Mouse (Mus musculus): ENCODE measurements around the gene Cdc37. TPM values are rescaled to one million over a fixed set of nuclear protein-coding genes. Genes with fewer than 3 reads are reported as not detected.

Cdc37 gene
- polyA plus RNA-seq, 1 experiment from 2014 or later, result 357 TPM

DNA sequence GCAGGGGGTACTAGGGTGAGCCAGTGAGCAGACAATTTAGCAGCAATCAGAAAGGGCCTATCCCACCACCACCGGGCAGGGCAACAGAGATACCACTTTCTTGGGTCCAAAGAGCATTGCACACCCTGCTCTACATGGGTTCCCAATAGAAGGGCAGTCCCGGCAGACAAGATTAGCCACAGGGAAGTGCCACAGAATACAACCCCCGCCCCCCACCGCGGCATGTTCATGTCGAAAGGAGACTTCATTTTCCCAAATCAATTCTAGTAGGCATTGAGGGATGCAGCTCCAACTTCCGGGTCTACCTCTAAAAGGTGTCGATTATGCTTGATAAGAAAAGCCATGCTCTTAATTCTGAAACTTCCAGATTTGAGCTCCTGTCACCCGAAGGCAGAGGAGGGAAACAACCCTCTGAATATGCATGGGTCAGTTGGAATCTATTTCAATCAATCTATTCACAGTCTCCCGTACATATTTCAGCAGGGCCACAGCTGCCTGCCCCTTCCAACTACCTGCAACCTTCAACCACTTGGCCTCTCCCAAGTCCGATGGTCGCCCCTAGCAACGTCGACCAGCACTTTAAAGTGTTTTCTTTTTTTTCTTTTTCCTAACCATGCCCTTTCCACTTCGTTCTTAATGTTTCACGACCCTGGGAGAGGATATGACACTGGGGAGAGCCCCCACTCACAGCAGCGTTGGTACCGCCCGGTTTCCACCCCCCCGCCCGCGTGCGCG is 58.6 kb downstream of the Cdc37 start:
- no peaks in the 10 kb centered on the region for H3K9me3 ChIP-seq
- peak; percentile 13 for ATAC-seq (ENCODE audit: insufficient number of reproducible peaks, insufficient read depth, low FRiP score, low TSS enrichment, low read depth)
- peaks cover 19% of the 10 kb centered on the region for H3K4me1 ChIP-seq (replicated peaks)
- H3K4me3 ChIP-seq (replicated peaks), result peak overlapping the region; percentile 60
- H3K4me2 ChIP-seq, result peak overlapping the region; percentile 94
- peak overlapping the region; percentile 83 for H3K9ac ChIP-seq (replicated peaks)
- no peaks in the 10 kb centered on the region for H3K27me3 ChIP-seq
- 4% methylated on average over 24 of the region's 24 CpGs for WGBS
- peaks cover 45% of the 10 kb centered on the region for H3K36me3 ChIP-seq
- H3K27ac ChIP-seq, result peak overlapping the region; percentile 93

DNA sequence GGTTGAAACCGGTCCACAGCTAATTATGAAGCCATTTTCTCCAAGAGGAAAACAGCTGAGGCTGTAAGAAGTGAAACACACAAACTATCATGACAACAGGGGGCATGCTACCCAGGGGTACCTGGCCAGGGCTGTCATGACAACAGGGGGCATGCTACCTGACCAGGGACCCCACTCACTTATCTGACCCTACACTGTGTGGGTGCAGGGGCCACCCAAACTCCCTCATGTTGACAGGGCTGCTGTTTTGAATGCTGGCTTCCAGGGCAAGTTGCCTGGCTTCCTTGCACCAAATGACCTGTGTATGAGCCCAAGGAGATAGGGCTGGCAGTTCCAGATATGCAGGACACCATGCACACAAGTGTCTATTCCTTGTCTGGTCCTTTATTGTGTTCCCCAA is 59.2 kb downstream of the Cdc37 start:
- peak overlapping the region; percentile 60 for H3K4me3 ChIP-seq (replicated peaks)
- H3K9ac ChIP-seq (replicated peaks), result peak overlapping the region; percentile 83
- peaks cover 51% of the 10 kb centered on the region for H3K36me3 ChIP-seq
- peaks cover 19% of the 10 kb centered on the region for H3K4me1 ChIP-seq (replicated peaks)
- 0 out of 2 replicates have a peak overlapping the region, but pooled peaks have one; percentile 23 for H3K27ac ChIP-seq
- H3K4me2 ChIP-seq, result peak overlapping the region; percentile 94
- no peak for ATAC-seq (ENCODE audit: insufficient number of reproducible peaks, insufficient read depth, low FRiP score, low TSS enrichment, low read depth)
- H3K27me3 ChIP-seq, result no peaks in the 10 kb centered on the region
- 81% methylated on average over 1 of the region's 1 CpGs for WGBS
- no peaks in the 10 kb centered on the region for H3K9me3 ChIP-seq

DNA sequence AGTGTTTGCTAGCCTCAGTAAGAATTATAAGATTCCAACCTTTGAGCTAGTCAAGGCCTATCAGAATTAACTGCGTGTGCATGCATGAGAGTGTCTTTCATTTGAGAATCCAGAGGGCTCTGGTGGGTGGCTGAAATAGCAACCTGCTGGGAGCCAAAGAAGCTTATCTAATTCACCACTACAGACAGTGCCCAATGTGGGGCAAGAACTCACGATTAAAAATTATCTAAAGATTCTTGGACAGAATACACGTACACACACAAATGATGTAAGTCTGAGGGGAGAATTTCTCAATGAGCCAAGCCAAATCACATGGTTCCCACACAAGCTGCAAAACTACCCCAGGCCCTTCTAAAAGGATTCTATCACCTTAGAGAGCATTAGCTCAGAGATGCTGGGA is 66.5 kb downstream of the Cdc37 start:
- H3K36me3 ChIP-seq, result peaks cover 96% of the 10 kb centered on the region
- no peak overlapping the region for H3K9ac ChIP-seq (replicated peaks)
- no peak for ATAC-seq (ENCODE audit: insufficient number of reproducible peaks, insufficient read depth, low FRiP score, low TSS enrichment, low read depth)
- 86% methylated on average over 3 of the region's 3 CpGs for WGBS
- no peak overlapping the region for H3K4me3 ChIP-seq (replicated peaks)
- H3K27ac ChIP-seq, result no peak overlapping the region
- no peak overlapping the region for H3K4me2 ChIP-seq
- no peaks in the 10 kb centered on the region for H3K4me1 ChIP-seq (replicated peaks)
- H3K27me3 ChIP-seq, result no peaks in the 10 kb centered on the region
- H3K9me3 ChIP-seq, result no peaks in the 10 kb centered on the region

Other genes with a start within 250 kb of the Cdc37 start
- 135 and 144 TPM in 2 replicates for gene Dnmt1, start 190.1 kb downstream of the Cdc37 start, polyA plus RNA-seq (2016; fragmentation: Nextera tagmentation; extraction: Ambion mirVana)
- 52.9 and 53.4 TPM in 2 replicates for gene S1pr2, start 173.2 kb downstream of the Cdc37 start, polyA plus RNA-seq (2016; fragmentation: Nextera tagmentation; extraction: Ambion mirVana)
- gene Mrpl4, start 147.2 kb downstream of the Cdc37 start, polyA plus RNA-seq (2016; fragmentation: Nextera tagmentation; extraction: Ambion mirVana), result 134 and 135 TPM in 2 replicates
- gene Icam1, start 134.0 kb downstream of the Cdc37 start, polyA plus RNA-seq (2016; fragmentation: Nextera tagmentation; extraction: Ambion mirVana), result 8.8 and 8.9 TPM in 2 replicates
- gene Icam4, start 120.6 kb downstream of the Cdc37 start, polyA plus RNA-seq (2016; fragmentation: Nextera tagmentation; extraction: Ambion mirVana), result 1.9 and 2.5 TPM in 2 replicates
- 0.22 TPM in 1 of 2 replicates, not detected in the other for gene Icam5, start 117.9 kb downstream of the Cdc37 start, polyA plus RNA-seq (2016; fragmentation: Nextera tagmentation; extraction: Ambion mirVana)
- gene Zglp1, start 82.9 kb downstream of the Cdc37 start, polyA plus RNA-seq (2016; fragmentation: Nextera tagmentation; extraction: Ambion mirVana), result 0.68 and 1.5 TPM in 2 replicates
- gene Gm49373, start 76.9 kb downstream of the Cdc37 start, polyA plus RNA-seq (2016; fragmentation: Nextera tagmentation; extraction: Ambion mirVana), result 1.2 and 1.3 TPM in 2 replicates
- 52.4 and 56.7 TPM in 2 replicates for gene Fdx1l, start 76.4 kb downstream of the Cdc37 start, polyA plus RNA-seq (2016; fragmentation: Nextera tagmentation; extraction: Ambion mirVana)
- gene Gm38431, start 58.0 kb downstream of the Cdc37 start, polyA plus RNA-seq (2016; fragmentation: Nextera tagmentation; extraction: Ambion mirVana), result 2.8 and 4.2 TPM in 2 replicates
- gene Raver1, start 58.0 kb downstream of the Cdc37 start, polyA plus RNA-seq (2016; fragmentation: Nextera tagmentation; extraction: Ambion mirVana), result 60.8 and 77.0 TPM in 2 replicates
- gene Tyk2, start 18.7 kb downstream of the Cdc37 start, polyA plus RNA-seq (2016; fragmentation: Nextera tagmentation; extraction: Ambion mirVana), result 15.0 and 16.1 TPM in 2 replicates
- gene Pde4a, start 15.7 kb upstream of the Cdc37 start, polyA plus RNA-seq (2016; fragmentation: Nextera tagmentation; extraction: Ambion mirVana), result 4.8 and 5.6 TPM in 2 replicates
- 64.7 and 65.2 TPM in 2 replicates for gene Keap1, start 89.4 kb upstream of the Cdc37 start, polyA plus RNA-seq (2016; fragmentation: Nextera tagmentation; extraction: Ambion mirVana)
- gene S1pr5, start 98.5 kb upstream of the Cdc37 start, polyA plus RNA-seq (2016; fragmentation: Nextera tagmentation; extraction: Ambion mirVana), result 0.31 and 0.63 TPM in 2 replicates
- gene Atg4d, start 115.3 kb upstream of the Cdc37 start, polyA plus RNA-seq (2016; fragmentation: Nextera tagmentation; extraction: Ambion mirVana), result 29.8 and 34.9 TPM in 2 replicates
- gene Kri1, start 138.0 kb upstream of the Cdc37 start, polyA plus RNA-seq (2016; fragmentation: Nextera tagmentation; extraction: Ambion mirVana), result 18.1 and 22.2 TPM in 2 replicates
- gene Cdkn2d, start 141.4 kb upstream of the Cdc37 start, polyA plus RNA-seq (2016; fragmentation: Nextera tagmentation; extraction: Ambion mirVana), result 46.1 and 46.9 TPM in 2 replicates
- 9.0 and 9.5 TPM in 2 replicates for gene Ap1m2, start 162.4 kb upstream of the Cdc37 start, polyA plus RNA-seq (2016; fragmentation: Nextera tagmentation; extraction: Ambion mirVana)
- gene Slc44a2, start 170.7 kb upstream of the Cdc37 start, polyA plus RNA-seq (2016; fragmentation: Nextera tagmentation; extraction: Ambion mirVana), result 103 and 110 TPM in 2 replicates
- gene Ilf3, start 217.9 kb upstream of the Cdc37 start, polyA plus RNA-seq (2016; fragmentation: Nextera tagmentation; extraction: Ambion mirVana), result 312 and 313 TPM in 2 replicates

All from limb, embryonic 12.5 days (tissue).